Mouse (Mus musculus) forebrain, embryonic 16.5 days (tissue): ENCODE data around the gene Izumo1r. TPM values are rescaled to one million over a fixed set of nuclear protein-coding genes. Genes with fewer than 3 reads are reported as not detected.

Experiments
- ATAC-seq: fragments of 200-750 bp; cut with Nextera tagmentation; 2 replicates; pipeline ENCODE4 v1.8.0; 2017; ENCODE audit warnings: mild to moderate bottlenecking, moderate library complexity
- H3K27ac ChIP-seq: fragments of 300-500 bp; sonication (generic); 2 replicates; pipeline ENCODE4 v1.5.1; 2014; ENCODE audit warnings: low read length, control low read depth
- H3K27me3 ChIP-seq: fragments of 300-500 bp; sonication (generic); replicated peaks from 2 replicates; pipeline ENCODE4 v1.6.1; 2014; ENCODE audit warnings: low read length; ENCODE audit not compliant: control insufficient read depth, insufficient read depth
- H3K36me3 ChIP-seq: fragments of 300-500 bp; sonication (generic); 2 replicates; pipeline ENCODE4 v1.6.1; 2014; ENCODE audit not compliant: control insufficient read depth, insufficient read depth
- H3K4me1 ChIP-seq: fragments of 300-500 bp; sonication (generic); replicated peaks from 2 replicates; pipeline ENCODE4 v1.6.1; 2014; ENCODE audit warnings: low read length; ENCODE audit not compliant: control insufficient read depth, insufficient read depth
- H3K4me2 ChIP-seq: fragments of 300-500 bp; sonication (generic); 2 replicates; pipeline ENCODE4 v1.6.1; 2014; ENCODE audit warnings: mild to moderate bottlenecking, low read length, control low read depth
- H3K4me3 ChIP-seq: fragments of 300-500 bp; sonication (generic); replicated peaks from 2 replicates; pipeline ENCODE4 v1.5.1; 2014; ENCODE audit warnings: mild to moderate bottlenecking, low read length, control low read depth
- H3K9ac ChIP-seq: fragments of 300-500 bp; sonication (generic); replicated peaks from 2 replicates; pipeline ENCODE4 v1.6.1; 2014; ENCODE audit warnings: low read depth, low read length, control low read depth
- H3K9me3 ChIP-seq: fragments of 300-500 bp; sonication (generic); 2 replicates; pipeline ENCODE4 v1.6.1; 2016; ENCODE audit warnings: low read length; ENCODE audit not compliant: control insufficient read depth
- WGBS: fragments of 180-500 bp; shearing (Covaris S2); extraction: QIAGEN DNeasy Blood & Tissue Kit; methylation state at CpG from one replicate; pipeline ENCODE4 v1.1.7; 2014; 5-methylcytosine and 5-hydroxymethylcytosine counted together
- polyA plus RNA-seq: library from polyadenylated mRNA; unstranded; fragments of >200 nt; fragmentation: Nextera tagmentation; extraction: Ambion mirVana; gene quantifications from 2 replicates; pipeline ENCODE4 v1.2.1, GENCODE M21; 2015

Izumo1r gene
- polyA plus RNA-seq, 1 experiment from 2014 or later = not detected

GRCm38 (mm10) chr9:14895237-14895835 lies 8.4 kb downstream of the Izumo1r start:
- Histone ChIP-seq H3K27me3 (no peaks in the 10 kb centered on the region), H3K4me2 (no peak overlapping the region), H3K36me3 (no peaks in the 10 kb centered on the region), H3K4me1 (peaks cover 4% of the 10 kb centered on the region; the same call in 1 of the 2 replicates), H3K4me3 (no peak overlapping the region), H3K27ac (no peak overlapping the region), H3K9me3 (no peaks in the 10 kb centered on the region), H3K9ac (no peak overlapping the region)
- peak; percentile 63 for ATAC-seq
- 48% methylated on average over 7 of the region's 7 CpGs for WGBS

GRCm38 (mm10) chr9:14894628-14895027 lies 9.1 kb downstream of the Izumo1r start:
- Histone ChIP-seq H3K9me3 (no peaks in the 10 kb centered on the region), H3K4me3 (no peak overlapping the region), H3K27ac (no peak overlapping the region), H3K27me3 (no peaks in the 10 kb centered on the region), H3K4me1 (peaks cover 4% of the 10 kb centered on the region; the same call in 1 of the 2 replicates), H3K9ac (no peak overlapping the region), H3K4me2 (no peak overlapping the region), H3K36me3 (no peaks in the 10 kb centered on the region)
- 82% methylated on average over 3 of the region's 3 CpGs for WGBS
- ATAC-seq = no peak

- 93% methylated on average over 9 of the region's 9 CpGs for WGBS
- Histone ChIP-seq H3K27ac (no peak overlapping the region), H3K4me1 (peaks cover 4% of the 10 kb centered on the region; the same call in 1 of the 2 replicates), H3K4me2 (no peak overlapping the region), H3K4me3 (no peak overlapping the region), H3K27me3 (no peaks in the 10 kb centered on the region), H3K9ac (no peak overlapping the region), H3K9me3 (no peaks in the 10 kb centered on the region), H3K36me3 (no peaks in the 10 kb centered on the region)
- ATAC-seq = no peak
Observed at GRCm38 (mm10) chr9:14893388-14893787, 10.4 kb downstream of the Izumo1r start.

- Histone ChIP-seq H3K27me3 (no peaks in the 10 kb centered on the region), H3K9ac (no peak overlapping the region), H3K36me3 (no peaks in the 10 kb centered on the region), H3K27ac (no peak overlapping the region), H3K4me3 (no peak overlapping the region), H3K4me1 (peaks cover 4% of the 10 kb centered on the region; the same call in 1 of the 2 replicates), H3K4me2 (no peak overlapping the region), H3K9me3 (no peaks in the 10 kb centered on the region)
- ATAC-seq = no peak
- WGBS = 67% methylated on average over 5 of the region's 5 CpGs
Observed at GRCm38 (mm10) chr9:14891891-14892290, 11.9 kb downstream of the Izumo1r start.

- Histone ChIP-seq H3K4me3 (no peak overlapping the region), H3K4me2 (no peak overlapping the region), H3K9ac (no peak overlapping the region), H3K4me1 (peaks cover 4% of the 10 kb centered on the region; the same call in 1 of the 2 replicates), H3K9me3 (no peaks in the 10 kb centered on the region), H3K27ac (no peak overlapping the region), H3K36me3 (no peaks in the 10 kb centered on the region), H3K27me3 (no peaks in the 10 kb centered on the region)
- 30% methylated on average over 3 of the region's 3 CpGs for WGBS
- ATAC-seq = peak; percentile 30
Observed at GRCm38 (mm10) chr9:14890699-14891098, 13.1 kb downstream of the Izumo1r start.

GRCm38 (mm10) chr9:14888671-14889070 lies 15.1 kb downstream of the Izumo1r start:
- no peak overlapping the region for H3K9ac ChIP-seq
- H3K4me3 ChIP-seq = no peak overlapping the region
- H3K4me1 ChIP-seq = peaks cover 4% of the 10 kb centered on the region; the same call in 1 of the 2 replicates
- no peaks in the 10 kb centered on the region for H3K9me3 ChIP-seq
- no peaks in the 10 kb centered on the region for H3K27me3 ChIP-seq
- H3K27ac ChIP-seq = no peak overlapping the region
- no peaks in the 10 kb centered on the region for H3K36me3 ChIP-seq
- no peak for ATAC-seq
- 75% methylated on average over 6 of the region's 6 CpGs for WGBS
- H3K4me2 ChIP-seq = no peak overlapping the region

GRCm38 (mm10) chr9:14887787-14888382 lies 15.9 kb downstream of the Izumo1r start:
- no peak overlapping the region for H3K27ac ChIP-seq
- H3K9ac ChIP-seq = no peak overlapping the region
- ATAC-seq = no peak
- no peaks in the 10 kb centered on the region for H3K27me3 ChIP-seq
- 82% methylated on average over 6 of the region's 6 CpGs for WGBS
- no peaks in the 10 kb centered on the region for H3K9me3 ChIP-seq
- no peak overlapping the region for H3K4me2 ChIP-seq
- H3K4me1 ChIP-seq = peaks cover 4% of the 10 kb centered on the region; the same call in 1 of the 2 replicates
- H3K4me3 ChIP-seq = no peak overlapping the region
- H3K36me3 ChIP-seq = no peaks in the 10 kb centered on the region

GRCm38 (mm10) chr9:14885954-14886353 lies 17.8 kb downstream of the Izumo1r start:
- Histone ChIP-seq H3K9me3 (no peaks in the 10 kb centered on the region), H3K27ac (no peak overlapping the region), H3K4me2 (no peak overlapping the region), H3K36me3 (no peaks in the 10 kb centered on the region), H3K4me3 (no peak overlapping the region), H3K4me1 (peaks cover 4% of the 10 kb centered on the region; the same call in 1 of the 2 replicates), H3K9ac (no peak overlapping the region), H3K27me3 (no peaks in the 10 kb centered on the region)
- ATAC-seq = no peak
- 87% methylated on average over 1 of the region's 1 CpGs for WGBS

GRCm38 (mm10) chr9:14885151-14885550 lies 18.6 kb downstream of the Izumo1r start:
- Histone ChIP-seq H3K9me3 (no peaks in the 10 kb centered on the region), H3K4me3 (no peak overlapping the region), H3K27me3 (no peaks in the 10 kb centered on the region), H3K9ac (no peak overlapping the region), H3K4me1 (no peaks in the 10 kb centered on the region), H3K4me2 (no peak overlapping the region), H3K36me3 (no peaks in the 10 kb centered on the region), H3K27ac (no peak overlapping the region)
- ATAC-seq = no peak
